Mouse (Mus musculus) kidney, embryonic 14.5 days (tissue): ENCODE measurements around the gene Src. TPM values are rescaled to one million over a fixed set of nuclear protein-coding genes. Genes with fewer than 3 reads are reported as not detected.

Experiments used
- ATAC-seq: fragments of 200-750 bp; cut with Nextera tagmentation; 2 replicates; pipeline ENCODE4 v1.8.0; 2017; ENCODE audit warnings: moderate number of reproducible peaks, mild to moderate bottlenecking, moderate TSS enrichment, moderate library complexity; ENCODE audit not compliant: low FRiP score, low TSS enrichment
- H3K27ac ChIP-seq: fragments of 300-500 bp; sonication (generic); 2 replicates; pipeline ENCODE4 v1.5.1; 2014; ENCODE audit warnings: low read depth, mild to moderate bottlenecking, low read length, moderate library complexity, mixed read lengths
- H3K27me3 ChIP-seq: fragments of 300-500 bp; sonication (generic); 2 replicates; pipeline ENCODE4 v1.6.1; 2014; ENCODE audit warnings: mild to moderate bottlenecking, low read length; ENCODE audit not compliant: control insufficient read depth, insufficient read depth
- H3K36me3 ChIP-seq: fragments of 300-500 bp; sonication (generic); 2 replicates; pipeline ENCODE4 v1.6.1; 2014; ENCODE audit warnings: low read length, mixed read lengths; ENCODE audit not compliant: control insufficient read depth, insufficient read depth
- H3K4me1 ChIP-seq: fragments of 300-500 bp; sonication (generic); 2 replicates; pipeline ENCODE4 v1.6.1; 2014; ENCODE audit warnings: low read length, mixed read lengths; ENCODE audit not compliant: control insufficient read depth, insufficient read depth
- H3K4me2 ChIP-seq: fragments of 300-500 bp; sonication (generic); replicated peaks from 2 replicates; pipeline ENCODE4 v1.6.1; 2014; ENCODE audit warnings: low read depth, mild to moderate bottlenecking, low read length
- H3K4me3 ChIP-seq: fragments of 300-500 bp; sonication (generic); 2 replicates; pipeline ENCODE4 v1.5.1; 2014; ENCODE audit warnings: mild to moderate bottlenecking, low read length
- H3K9ac ChIP-seq: fragments of 300-500 bp; sonication (generic); 2 replicates; pipeline ENCODE4 v1.6.1; 2014; ENCODE audit warnings: low read depth, mild to moderate bottlenecking, low read length, moderate library complexity
- H3K9me3 ChIP-seq: fragments of 300-500 bp; sonication (generic); 2 replicates; pipeline ENCODE4 v1.6.1; 2016; ENCODE audit warnings: low read length; ENCODE audit not compliant: control insufficient read depth
- WGBS: fragments of 180-500 bp; shearing (Covaris S2); extraction: QIAGEN DNeasy Blood & Tissue Kit; methylation state at CpG from one replicate; pipeline ENCODE4 v1.1.7; 2014; 5-methylcytosine and 5-hydroxymethylcytosine counted together
- polyA plus RNA-seq: library from polyadenylated mRNA; unstranded; fragments of >200 nt; fragmentation: Nextera tagmentation; extraction: Ambion mirVana; gene quantifications from 2 replicates; pipeline ENCODE4 v1.2.1, GENCODE M21; 2014

The Src gene
- polyA plus RNA-seq, 1 experiment from 2014 or later, result 13.5 TPM

GRCm38 (mm10) chr2:157422062-157422655 is 3.9 kb downstream of the Src start:
- Histone ChIP-seq H3K9me3 (no peaks in the 10 kb centered on the region), H3K4me1 (peaks cover 34% of the 10 kb centered on the region), H3K4me3 (no peak overlapping the region), H3K27ac (peak overlapping the region; percentile 96), H3K4me2 (no peak overlapping the region), H3K27me3 (no peaks in the 10 kb centered on the region), H3K9ac (no peak overlapping the region), H3K36me3 (no peaks in the 10 kb centered on the region)
- 54% methylated on average over 11 of the region's 11 CpGs for WGBS
- no peak for ATAC-seq

- Histone ChIP-seq H3K4me3 (peak overlapping the region; percentile 89), H3K4me1 (peaks cover 37% of the 10 kb centered on the region), H3K27me3 (no peaks in the 10 kb centered on the region), H3K9me3 (no peaks in the 10 kb centered on the region), H3K36me3 (peaks cover 4% of the 10 kb centered on the region; the same call in 1 of the 2 replicates), H3K4me2 (peak overlapping the region; percentile 81), H3K27ac (peak overlapping the region; percentile 96), H3K9ac (no peak overlapping the region)
- ATAC-seq, result peak; percentile 55
- 34% methylated on average over 11 of the region's 11 CpGs for WGBS
These were observed 4.8 kb downstream of the Src start for GRCm38 (mm10) chr2:157422854-157423705.

GRCm38 (mm10) chr2:157423706-157424125 is 5.5 kb downstream of the Src start:
- peak overlapping the region; percentile 81 for H3K4me2 ChIP-seq
- ATAC-seq, result 0 out of 2 replicates have a peak, but pooled peaks have one; percentile 5
- peak overlapping the region; percentile 89 for H3K4me3 ChIP-seq
- H3K9ac ChIP-seq, result peak overlapping the region; percentile 99
- H3K27ac ChIP-seq, result peak overlapping the region; percentile 96
- peaks cover 34% of the 10 kb centered on the region for H3K4me1 ChIP-seq
- no peaks in the 10 kb centered on the region for H3K27me3 ChIP-seq
- peaks cover 11% of the 10 kb centered on the region; the same call in 1 of the 2 replicates for H3K36me3 ChIP-seq
- H3K9me3 ChIP-seq, result no peaks in the 10 kb centered on the region
- WGBS, result 9% methylated on average over 21 of the region's 21 CpGs

- peaks cover 14% of the 10 kb centered on the region; the same call in 1 of the 2 replicates for H3K36me3 ChIP-seq
- ATAC-seq, result 0 out of 2 replicates have a peak, but pooled peaks have one; percentile 7
- H3K4me3 ChIP-seq, result peak overlapping the region; percentile 89
- H3K9me3 ChIP-seq, result no peaks in the 10 kb centered on the region
- no peaks in the 10 kb centered on the region for H3K27me3 ChIP-seq
- H3K27ac ChIP-seq, result peak overlapping the region; percentile 96
- H3K4me1 ChIP-seq, result peaks cover 30% of the 10 kb centered on the region
- H3K4me2 ChIP-seq, result peak overlapping the region; percentile 81
- 1% methylated on average over 55 of the region's 98 CpGs for WGBS
- peak overlapping the region; percentile 99 for H3K9ac ChIP-seq
These were observed 6.1 kb downstream of the Src start for GRCm38 (mm10) chr2:157424126-157424903.

GRCm38 (mm10) chr2:157424904-157425642 is 6.8 kb downstream of the Src start:
- Histone ChIP-seq H3K4me3 (peak overlapping the region; percentile 89), H3K9me3 (no peaks in the 10 kb centered on the region), H3K27ac (peak overlapping the region; percentile 96), H3K4me2 (peak overlapping the region; percentile 81), H3K36me3 (peaks cover 17% of the 10 kb centered on the region; the same call in 1 of the 2 replicates), H3K4me1 (peaks cover 30% of the 10 kb centered on the region), H3K9ac (peak overlapping the region; percentile 99), H3K27me3 (no peaks in the 10 kb centered on the region)
- peak; percentile 3; the same call in 1 of the 2 replicates for ATAC-seq
- 45% methylated on average over 16 of the region's 16 CpGs for WGBS

GRCm38 (mm10) chr2:157425643-157425988 is 7.4 kb downstream of the Src start:
- Histone ChIP-seq H3K9me3 (no peaks in the 10 kb centered on the region), H3K36me3 (peaks cover 19% of the 10 kb centered on the region; the same call in 1 of the 2 replicates), H3K4me2 (peak overlapping the region; percentile 81), H3K4me3 (peak overlapping the region; percentile 89), H3K27ac (0 out of 2 replicates have a peak overlapping the region, but pooled peaks have one; percentile 30), H3K27me3 (no peaks in the 10 kb centered on the region), H3K4me1 (peaks cover 30% of the 10 kb centered on the region), H3K9ac (no peak overlapping the region)
- ATAC-seq, result no peak
- WGBS, result 60% methylated on average over 6 of the region's 6 CpGs

- H3K4me1 ChIP-seq, result peaks cover 33% of the 10 kb centered on the region
These were observed 7.9 kb downstream of the Src start for GRCm38 (mm10) chr2:157426171-157426570.

GRCm38 (mm10) chr2:157427164-157427563 is 8.9 kb downstream of the Src start:
- no peak for ATAC-seq
- Histone ChIP-seq H3K9ac (no peak overlapping the region), H3K4me3 (no peak overlapping the region), H3K36me3 (peaks cover 25% of the 10 kb centered on the region; the same call in 1 of the 2 replicates), H3K4me2 (no peak overlapping the region), H3K9me3 (no peaks in the 10 kb centered on the region), H3K4me1 (peaks cover 35% of the 10 kb centered on the region), H3K27me3 (no peaks in the 10 kb centered on the region), H3K27ac (no peak overlapping the region)
- 86% methylated on average over 5 of the region's 5 CpGs for WGBS

More at GRCm38 (mm10) chr2:157426171-157426570, 7.9 kb downstream of the Src start:
- H3K27me3 ChIP-seq, result no peaks in the 10 kb centered on the region
- no peaks in the 10 kb centered on the region for H3K9me3 ChIP-seq
- WGBS, result 78% methylated on average over 6 of the region's 6 CpGs
- no peak for ATAC-seq
- H3K4me2 ChIP-seq, result no peak overlapping the region
- peaks cover 19% of the 10 kb centered on the region; the same call in 1 of the 2 replicates for H3K36me3 ChIP-seq
- no peak overlapping the region for H3K9ac ChIP-seq
- peak overlapping the region; percentile 7; the same call in 1 of the 2 replicates for H3K4me3 ChIP-seq
- no peak overlapping the region for H3K27ac ChIP-seq
